Mouse (Mus musculus): ENCODE measurements around the gene Adra2b.

Adra2b gene

DNA sequence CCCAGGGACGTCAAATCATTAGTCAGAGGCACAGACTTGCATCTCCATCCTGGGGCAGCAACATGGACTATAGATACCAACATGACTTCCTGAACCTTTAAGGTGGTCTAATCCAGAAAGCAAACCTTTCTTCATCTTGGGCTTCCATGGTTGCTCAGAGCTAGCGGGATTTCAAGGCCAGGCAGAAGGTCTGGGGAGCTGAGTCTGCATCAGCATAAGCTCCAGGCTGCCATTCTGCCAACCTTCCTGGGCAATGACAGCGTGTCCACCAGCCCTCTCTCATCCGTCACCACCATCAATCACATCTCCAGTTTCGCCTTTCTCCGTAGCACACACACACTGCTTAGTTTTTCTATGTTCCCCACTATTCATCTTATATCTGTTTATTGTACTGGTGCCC, 23.7 kb upstream of the Adra2b start:
- no peak for DNase-seq

DNA sequence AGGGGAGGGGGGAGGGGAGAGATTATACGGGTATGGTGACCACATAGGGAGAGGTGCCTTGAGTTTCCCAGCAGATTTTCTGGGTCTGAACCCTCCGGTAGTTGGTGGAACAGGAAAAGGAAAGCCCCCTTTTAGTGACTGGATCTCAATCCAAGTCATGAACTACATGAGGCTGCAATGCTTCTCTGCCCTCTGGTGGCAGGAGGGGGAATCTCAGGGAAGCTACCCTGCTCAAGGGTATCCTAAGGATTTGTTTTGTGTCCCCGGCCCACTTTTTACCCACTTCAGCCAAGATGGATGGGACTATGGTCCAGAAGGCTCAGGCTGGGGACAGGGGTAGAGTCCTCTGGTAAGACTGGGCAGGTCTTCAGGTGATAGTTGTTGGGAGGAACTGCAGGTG, 21.8 kb upstream of the Adra2b start:
- DNase-seq, result peak; percentile 81 to 83

DNA sequence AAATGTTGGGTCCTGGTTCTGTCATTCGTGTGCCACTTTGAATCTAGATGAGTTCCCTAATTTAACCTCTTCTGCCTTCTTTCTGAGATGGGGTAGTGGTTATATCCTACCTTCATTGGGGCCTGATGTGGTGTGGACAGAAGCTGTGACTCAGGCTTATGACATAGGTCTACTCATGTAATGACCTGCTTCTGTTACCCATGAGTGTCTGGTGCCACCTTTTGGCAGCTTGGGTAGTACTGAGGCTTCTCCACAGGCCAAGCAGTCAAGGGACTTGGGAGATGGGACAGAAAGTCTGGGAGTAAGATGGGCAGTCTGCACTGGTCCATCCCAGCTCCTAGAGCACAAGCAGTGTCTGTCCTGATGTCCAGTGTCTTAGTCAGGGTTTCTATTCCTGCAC, 16.7 kb upstream of the Adra2b start:
- peak; percentile 26 to 30 for DNase-seq

DNA sequence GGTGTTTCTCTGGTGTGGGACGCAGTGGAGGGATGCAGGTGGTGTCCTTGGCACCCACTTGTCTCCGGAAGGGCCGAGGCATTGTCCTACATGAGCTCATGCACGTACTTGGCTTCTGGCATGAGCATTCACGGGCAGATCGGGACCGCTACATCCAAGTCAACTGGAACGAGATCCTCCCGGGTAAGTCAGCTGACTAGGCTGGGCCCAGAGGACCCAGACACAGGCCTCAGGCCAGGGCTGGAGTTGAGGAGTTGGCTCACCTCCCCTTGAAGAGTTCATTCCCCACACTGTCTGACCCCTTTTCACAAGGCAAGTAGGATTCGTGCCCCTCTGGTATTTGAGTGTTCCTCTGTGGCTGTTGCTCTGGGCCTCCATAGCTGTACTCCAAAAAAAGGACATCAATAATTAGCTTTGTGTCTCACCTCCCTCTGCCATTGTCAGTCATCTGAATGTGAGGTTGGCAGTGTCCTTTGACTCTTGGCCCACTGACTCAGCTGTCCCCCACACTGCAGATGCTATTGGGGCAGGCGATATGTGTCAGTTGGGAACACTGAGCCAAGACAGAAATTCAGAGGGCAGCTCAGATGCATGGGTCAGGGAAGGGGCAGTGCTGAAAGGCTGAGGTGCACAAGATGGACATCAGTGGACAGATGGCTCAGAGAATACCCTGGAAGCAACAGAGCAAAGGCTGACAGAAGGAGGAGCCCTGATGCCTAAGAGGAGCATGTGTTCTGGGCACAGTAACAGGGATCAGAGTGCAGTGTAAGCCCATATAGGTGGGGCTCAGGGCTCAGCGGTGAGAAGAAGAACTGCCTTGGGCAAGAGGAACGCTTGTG, 15.6 kb upstream of the Adra2b start:
- DNase-seq, result peak; percentile 33 to 52

DNA sequence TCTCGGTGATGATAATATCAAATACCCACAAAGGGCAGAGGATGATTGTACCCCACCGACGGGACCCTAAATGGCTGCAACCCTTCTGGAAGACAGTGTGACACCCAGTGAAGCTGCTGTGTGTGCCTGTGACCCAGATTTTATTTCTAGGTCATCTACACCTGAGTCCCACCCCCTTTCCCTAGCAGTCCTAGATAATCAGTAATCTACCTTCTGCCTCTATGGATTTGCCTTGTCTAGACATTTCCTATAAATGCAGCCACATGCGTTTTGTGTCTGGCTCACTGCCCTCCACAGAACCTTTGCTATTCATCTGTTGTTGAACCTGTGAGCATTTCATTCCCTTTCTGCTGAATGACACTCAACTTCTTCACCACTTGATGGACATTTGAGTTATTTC, 9.1 kb upstream of the Adra2b start:
- DNase-seq, result no peak

DNA sequence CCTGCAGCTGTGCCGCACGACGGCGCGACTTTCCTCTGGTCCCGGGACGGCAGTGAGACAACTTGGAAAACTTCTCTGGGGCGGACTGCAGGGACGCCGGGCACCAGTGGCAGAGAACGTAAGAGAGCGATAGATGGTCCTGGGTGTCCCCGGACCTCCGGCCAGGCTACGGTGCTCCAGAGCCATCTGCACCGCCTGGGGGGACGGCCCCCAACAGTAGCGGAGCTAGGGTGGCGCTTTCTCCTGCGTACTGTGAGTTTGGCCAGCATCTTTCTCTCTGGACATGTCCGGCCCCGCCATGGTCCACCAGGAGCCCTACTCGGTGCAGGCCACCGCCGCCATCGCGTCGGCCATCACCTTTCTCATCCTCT, 259 bp downstream of the Adra2b start:
- DNase-seq, result peak in 1 of 2 experiments; percentile 7

DNA sequence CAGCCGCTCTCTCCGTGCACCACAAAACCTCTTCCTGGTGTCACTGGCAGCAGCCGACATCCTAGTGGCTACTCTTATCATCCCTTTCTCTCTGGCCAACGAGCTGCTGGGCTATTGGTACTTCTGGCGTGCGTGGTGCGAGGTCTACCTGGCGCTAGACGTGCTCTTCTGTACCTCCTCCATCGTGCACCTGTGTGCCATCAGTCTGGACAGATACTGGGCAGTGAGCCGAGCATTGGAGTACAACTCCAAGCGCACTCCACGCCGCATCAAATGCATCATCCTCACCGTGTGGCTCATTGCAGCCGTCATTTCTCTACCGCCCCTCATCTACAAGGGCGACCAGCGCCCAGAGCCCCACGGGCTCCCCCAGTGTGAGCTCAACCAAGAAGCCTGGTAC, 688 bp downstream of the Adra2b start:
- DNase-seq, result peak; percentile 53 to 56

DNA sequence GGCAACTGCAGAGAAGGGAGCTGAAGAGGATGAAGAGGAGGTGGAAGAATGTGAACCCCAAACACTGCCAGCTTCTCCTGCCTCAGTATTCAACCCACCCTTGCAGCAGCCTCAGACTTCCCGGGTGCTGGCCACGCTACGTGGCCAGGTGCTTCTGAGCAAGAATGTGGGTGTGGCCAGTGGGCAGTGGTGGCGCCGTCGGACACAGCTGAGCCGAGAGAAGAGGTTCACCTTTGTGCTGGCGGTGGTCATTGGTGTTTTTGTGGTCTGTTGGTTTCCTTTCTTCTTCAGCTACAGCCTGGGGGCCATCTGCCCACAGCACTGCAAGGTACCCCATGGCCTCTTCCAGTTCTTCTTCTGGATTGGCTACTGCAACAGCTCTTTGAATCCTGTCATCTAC, 1.4 kb downstream of the Adra2b start:
- DNase-seq, result peak in 1 of 2 experiments; percentile 8

DNA sequence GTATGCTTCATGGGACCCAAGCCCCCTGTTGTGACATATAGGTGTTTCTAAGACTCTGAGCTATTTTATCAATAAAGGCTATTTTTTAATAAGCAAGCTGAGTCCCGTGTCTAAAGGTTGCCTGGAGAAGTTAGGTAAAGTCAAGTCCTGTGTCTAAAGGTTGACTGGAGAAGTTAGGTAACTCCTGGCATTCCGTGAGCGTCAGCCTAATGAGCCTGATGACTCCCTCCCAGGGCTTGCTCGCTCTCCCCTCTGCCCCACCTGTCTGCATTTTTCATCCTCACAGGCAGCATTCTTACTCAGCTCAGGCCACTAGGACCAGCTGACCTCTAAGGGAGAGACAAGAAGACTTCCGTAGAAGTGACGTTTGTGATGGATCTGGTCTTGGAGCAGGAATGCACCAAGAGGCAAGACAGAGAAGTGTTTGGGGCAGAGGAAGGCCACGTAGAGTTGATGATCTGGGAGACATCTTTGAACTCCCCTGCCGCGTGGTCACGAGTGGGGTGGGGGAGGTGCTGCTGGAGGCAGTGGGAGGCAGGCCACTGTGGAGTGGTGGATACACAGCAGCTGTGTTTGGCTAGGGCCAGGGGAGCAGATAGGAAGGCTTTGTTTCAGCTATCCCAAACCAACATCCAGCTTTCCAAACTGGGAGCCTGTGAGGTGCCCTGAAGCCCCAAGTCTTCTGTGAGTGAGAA, 4.3 kb downstream of the Adra2b start:
- no peak for DNase-seq

DNA sequence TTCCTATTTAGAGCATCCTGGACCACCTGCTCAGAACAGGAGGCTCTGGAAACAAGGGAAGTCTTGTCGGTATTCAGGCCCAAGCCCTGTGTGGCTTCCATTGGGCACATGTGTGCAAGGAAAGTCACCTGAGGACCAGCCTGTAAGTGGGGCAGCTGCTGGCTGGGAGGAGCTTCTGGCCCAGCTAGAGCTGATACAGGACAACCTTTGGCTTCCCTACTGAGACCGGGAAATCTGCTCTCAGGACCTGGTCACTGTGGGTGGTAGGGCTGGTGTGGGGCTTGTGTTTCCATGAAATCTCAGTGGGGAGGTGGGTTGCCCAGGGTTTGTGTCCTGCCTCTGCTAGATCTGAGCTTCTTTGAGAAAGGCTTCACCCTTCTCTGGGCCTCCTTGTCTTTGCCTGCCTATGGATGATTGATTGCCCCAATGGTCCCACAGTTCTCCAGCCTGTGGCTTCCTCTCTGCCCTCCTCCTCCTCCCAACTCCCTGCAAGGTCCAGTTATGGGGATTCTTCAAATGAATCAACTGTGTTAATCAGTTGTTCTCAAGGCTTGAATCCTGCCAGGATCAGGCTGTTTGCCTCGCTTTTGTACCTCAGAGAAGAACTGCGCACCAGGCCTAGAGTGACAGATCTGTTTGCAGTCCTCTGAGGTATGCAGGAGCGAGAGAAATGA, 6.8 kb downstream of the Adra2b start:
- no peak for DNase-seq

DNA sequence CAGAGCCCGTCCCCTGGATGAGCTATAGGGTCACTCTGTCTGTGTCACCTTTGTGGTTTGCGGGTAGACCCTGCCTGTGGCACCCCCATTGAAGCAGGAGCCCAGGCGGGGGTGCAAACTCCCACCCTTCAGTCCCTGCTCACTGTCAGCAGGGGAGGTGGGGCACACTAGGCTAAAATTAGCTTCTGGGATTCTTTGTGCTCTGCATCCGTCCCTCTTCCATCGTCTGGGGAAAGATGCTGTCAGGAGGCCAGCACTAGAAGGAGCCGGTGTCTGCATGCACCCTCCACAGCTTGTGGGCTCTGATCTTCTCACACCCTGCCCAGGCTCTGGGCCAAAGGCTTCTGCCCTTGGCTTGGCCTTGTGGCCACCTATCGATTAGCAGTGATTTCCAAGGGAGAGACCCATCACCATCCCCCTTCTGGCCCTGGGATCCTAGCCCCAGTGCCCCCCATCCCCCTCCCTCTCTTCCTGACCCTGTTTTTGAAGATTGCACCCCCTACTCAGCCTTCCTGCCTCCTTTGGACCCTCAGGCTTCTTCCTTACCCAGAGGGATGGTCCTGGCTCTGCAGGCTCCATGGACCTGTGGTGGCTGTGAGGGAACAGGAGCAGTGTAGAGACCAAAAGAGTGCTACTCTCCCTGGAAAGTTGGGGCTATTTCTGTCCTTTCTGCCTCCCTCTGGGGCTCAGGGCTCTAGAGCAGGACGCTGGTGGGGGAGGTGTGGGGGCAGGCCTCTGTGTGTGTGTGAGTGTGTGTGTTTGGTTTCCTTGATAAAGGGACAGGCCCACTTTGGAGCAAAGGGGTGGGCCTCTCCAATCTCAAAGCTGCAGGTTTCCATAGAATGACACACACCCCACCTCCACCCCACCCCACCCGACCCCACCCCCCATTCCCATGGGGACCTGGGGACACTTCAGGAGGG, 7.8 kb downstream of the Adra2b start:
- no peak for DNase-seq

DNA sequence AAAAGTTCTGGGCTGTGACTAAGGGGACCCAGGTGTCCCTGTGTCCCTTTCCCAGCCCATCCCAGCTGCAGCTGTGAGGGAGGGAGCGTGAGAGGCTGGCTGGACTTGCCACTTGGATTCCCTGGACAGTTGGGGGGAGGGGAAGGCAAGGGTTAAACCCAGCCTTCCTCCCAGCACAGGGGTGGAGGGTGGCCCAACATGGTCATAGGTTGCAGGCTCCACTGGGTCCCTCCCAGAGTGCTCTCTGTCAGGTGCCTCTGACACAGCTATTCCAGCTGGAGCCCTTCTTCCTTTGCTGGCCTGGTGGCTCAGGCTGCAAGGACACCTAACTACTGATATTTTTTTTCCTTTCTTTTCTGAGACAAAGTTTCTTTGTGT, 8.5 kb downstream of the Adra2b start:
- DNase-seq, result no peak

DNA sequence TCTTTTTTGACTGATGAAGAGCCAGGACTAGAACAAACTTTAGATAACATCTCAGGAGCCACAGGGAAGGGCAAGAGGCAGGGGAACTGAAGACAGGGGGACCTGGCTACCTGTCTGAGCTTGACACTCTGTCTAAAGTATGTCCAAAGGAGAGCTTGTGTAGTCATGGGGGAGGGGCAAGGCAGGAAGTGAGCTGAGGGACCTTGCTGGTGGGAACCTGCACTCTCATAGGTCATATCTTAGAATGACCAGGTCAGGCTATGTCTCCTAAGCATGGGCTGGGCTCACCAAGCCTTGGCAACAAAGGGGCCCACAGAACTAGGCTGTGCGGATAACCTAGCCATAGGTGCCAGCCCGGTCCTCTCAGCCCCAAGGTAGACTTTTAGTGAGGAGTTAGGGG, 9.1 kb downstream of the Adra2b start:
- DNase-seq, result no peak

DNA sequence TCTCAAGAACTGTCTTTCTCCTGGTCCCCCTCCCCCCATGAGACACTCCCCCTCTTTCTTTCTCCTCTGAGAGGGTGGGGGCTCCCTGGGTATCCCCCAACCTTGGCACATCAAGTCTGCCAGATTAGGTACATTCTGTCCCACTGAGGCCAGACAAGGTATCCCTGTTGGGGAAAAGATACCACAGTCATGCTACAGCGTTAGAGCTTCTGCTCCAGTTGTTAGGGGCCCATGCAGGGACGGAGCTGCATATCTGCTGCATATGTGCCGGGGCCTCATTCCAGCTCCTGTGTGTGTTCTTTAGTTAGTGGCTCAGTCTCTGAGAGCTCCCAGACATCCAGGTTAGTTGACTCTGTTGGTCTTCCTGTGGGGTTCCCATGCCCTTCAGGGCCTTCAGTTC, 11.1 kb downstream of the Adra2b start:
- no peak for DNase-seq

DNA sequence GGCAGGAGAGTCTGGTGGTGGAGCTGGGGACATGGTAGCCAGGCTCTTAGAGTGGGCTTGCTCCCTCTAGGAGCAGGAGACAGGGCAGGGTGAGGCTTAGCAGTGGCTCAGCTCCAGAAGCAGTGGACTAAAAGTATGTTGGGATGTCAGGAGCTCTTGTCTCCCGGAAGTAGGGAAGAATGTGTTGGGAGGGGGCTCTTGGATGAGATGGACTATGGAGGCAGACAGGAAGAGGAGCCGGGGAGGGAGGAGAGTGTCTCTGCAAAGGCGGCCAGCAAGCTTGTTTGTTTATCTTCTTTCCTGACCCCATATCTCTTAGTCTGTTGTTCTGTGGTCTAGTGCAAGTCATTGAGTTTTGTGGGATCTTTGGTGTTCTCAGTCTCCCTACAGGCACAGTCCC, 12.1 kb downstream of the Adra2b start:
- DNase-seq, result no peak

DNA sequence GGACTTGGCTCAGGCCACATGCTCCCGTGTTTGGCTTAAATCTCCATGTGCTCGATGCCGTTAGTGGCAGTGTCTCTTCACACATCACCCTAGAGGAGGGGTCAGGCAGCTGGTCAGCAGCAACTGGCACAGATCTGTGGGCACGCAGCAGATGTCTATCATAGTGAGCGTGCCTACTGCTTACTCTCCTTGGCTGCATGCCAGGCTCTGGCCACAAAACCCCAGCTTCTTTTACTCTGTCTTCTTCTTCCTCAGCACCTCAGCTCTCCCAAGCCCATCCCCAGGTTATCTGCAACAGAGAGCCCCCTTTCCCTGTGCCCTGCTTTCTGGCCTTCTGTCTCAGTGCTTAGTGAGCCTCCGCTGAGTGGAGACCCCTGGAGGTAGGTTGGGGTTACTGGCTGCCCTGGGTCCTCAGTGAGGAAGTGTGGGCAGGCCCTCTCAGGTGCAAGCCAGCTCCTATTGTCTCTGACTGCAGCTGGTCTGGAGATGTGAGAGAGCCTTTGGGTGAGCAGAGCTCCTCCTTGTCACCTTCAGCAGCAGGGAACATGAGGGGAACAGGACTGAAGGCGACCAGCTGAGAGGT, 12.8 kb downstream of the Adra2b start:
- DNase-seq, result peak; percentile 6 to 31

DNA sequence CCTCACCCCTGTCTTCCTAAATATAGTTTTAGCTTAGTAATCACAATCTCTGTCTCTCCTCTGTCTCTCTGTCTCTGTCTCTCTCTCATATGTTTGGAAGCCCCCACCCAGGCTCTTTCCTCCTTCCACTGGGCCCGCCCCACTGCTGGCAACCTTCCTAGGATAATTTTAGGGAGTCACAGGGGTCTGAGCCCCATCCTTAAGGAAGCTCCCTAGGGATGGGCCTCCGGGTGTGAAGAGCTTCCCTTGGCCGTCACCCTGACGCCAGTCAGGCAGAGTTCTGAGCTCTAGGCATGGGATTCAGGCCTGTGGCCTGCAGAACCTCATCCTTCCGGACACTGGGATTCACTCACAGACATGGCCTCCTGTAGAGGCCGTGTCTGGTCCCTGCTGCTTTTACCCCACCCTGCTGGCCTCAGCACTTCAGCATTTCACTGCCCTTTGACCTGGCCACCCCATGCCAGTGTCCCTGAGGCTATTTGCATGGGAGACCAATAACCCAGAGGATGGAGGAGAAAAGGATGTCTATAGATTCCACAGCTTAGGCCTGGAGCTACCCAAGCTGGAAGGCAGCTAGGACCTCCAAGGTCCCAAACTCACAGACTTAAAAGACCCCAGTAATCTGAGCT, 13.5 kb downstream of the Adra2b start:
- no peak for DNase-seq

DNA sequence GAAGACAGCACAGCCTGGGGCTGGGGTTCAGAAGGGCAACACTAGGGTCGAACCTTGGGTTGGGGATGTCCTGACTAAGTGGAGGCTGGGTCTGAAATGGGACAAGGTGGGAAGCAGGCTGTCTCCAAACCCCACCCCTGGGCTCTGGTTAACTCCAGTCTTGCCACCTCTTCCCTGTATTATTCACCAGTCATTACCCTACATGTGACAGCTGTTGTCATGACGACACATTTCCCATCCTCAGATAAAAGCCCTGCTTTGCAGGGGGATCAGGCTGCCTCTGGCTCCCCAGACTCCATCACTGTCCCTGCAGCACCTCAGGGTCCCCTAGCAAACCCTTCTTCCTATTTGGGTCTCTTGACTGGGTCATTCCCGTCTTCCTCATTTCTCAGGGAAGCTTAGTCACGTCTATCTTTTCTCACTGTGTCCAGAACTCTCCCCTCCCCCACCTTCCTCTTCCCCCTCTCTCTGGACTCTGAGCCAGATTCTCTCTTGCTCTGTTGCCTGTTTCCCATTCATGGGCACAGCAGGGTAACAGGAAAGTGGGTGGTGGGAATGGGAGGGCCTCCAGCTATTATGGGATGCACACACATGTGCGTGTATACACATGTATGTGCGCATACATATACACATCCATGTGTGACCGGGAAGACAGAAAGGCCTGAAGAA, 15.1 kb downstream of the Adra2b start:
- no peak for DNase-seq

DNA sequence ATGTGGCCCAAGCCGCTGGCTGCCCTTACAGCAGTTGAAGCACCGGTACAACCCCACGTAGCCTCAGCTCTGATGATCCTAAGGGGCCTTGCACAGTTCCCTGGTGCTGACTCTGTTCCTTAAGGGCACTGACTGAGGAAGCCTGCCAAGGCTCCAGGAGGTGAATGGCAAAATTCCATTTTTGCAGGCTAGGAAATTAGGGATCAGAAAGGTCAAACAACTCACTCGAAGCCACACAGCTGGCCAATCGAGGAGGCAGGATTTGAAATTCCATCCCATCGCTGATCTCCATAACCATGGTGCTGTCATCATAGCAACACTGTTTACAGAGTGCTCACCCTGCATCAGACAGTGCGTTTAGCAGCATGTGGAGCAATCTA, 15.6 kb downstream of the Adra2b start:
- no peak for DNase-seq

DNA sequence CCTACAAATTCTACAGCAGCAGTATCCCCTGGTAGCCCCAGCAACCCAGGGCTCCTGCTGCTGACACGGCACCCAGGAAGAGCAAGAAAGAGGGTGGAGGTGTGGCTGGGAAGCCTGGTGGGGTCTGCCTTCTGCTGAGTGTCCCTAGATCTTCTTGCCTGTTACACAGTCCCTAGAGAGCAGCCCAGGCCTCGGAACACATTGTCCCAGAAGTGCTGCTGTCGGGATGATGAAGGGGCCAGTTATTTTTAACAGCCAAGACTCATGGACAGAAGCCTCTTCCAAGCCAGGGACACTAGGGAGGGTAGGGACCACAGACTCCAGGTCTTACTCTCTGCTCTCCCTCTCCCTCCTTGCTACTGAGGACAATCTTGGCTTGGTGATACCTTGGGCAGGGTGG, 16.2 kb downstream of the Adra2b start:
- DNase-seq, result no peak

DNA sequence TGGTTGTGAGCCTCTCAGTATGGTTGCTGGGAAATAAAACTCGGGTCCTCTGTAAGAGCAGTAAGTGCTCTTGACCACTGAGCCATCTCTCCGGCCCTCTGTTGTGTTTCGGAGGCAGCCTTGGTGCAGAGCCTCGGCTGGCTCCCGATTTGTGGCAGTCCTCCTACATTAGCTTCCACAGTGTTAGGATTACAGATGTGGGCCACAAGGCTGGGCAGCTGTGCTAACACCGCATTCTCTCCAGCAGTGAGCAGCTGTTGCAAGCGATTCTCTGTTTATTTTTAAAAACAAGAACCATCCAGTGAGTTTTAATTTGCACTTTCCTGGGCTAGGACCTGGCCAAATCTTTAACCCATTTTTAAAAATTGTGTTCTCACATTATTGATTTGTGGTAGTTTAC, 20.9 kb downstream of the Adra2b start:
- no peak for DNase-seq
